Mouse (Mus musculus): ENCODE results near the gene Nbl1.

The Nbl1 gene

GRCm38 (mm10) chr4:139096201-139096600 lies 3.4 kb upstream of the Nbl1 start:
- DNase-seq, result no peak

GRCm38 (mm10) chr4:139095406-139095805 lies 2.6 kb upstream of the Nbl1 start:
- DNase-seq, result no peak

- no peak for DNase-seq
Measured at GRCm38 (mm10) chr4:139093196-139093530, 370 bp upstream of the Nbl1 start.

GRCm38 (mm10) chr4:139091478-139092355 lies 1.1 kb downstream of the Nbl1 start:
- DNase-seq, result no peak

- DNase-seq, result no peak
Measured at GRCm38 (mm10) chr4:139091066-139091465, 1.7 kb downstream of the Nbl1 start.

GRCm38 (mm10) chr4:139090303-139090940 lies 2.4 kb downstream of the Nbl1 start:
- DNase-seq, result no peak

- DNase-seq, result no peak
Measured at GRCm38 (mm10) chr4:139088982-139089671, 3.7 kb downstream of the Nbl1 start.

- DNase-seq, result no peak
Measured at GRCm38 (mm10) chr4:139086984-139087383, 5.8 kb downstream of the Nbl1 start.

GRCm38 (mm10) chr4:139086037-139086436 lies 6.8 kb downstream of the Nbl1 start:
- DNase-seq, result peak; percentile 84

- no peak for DNase-seq
Measured at GRCm38 (mm10) chr4:139085337-139085736, 7.5 kb downstream of the Nbl1 start.

- DNase-seq, result no peak
Measured at GRCm38 (mm10) chr4:139082790-139083564, 9.8 kb downstream of the Nbl1 start.

- no peak for DNase-seq
Measured at GRCm38 (mm10) chr4:139081270-139081931, 11.4 kb downstream of the Nbl1 start.

- DNase-seq, result no peak
Measured at GRCm38 (mm10) chr4:139080259-139080658, 12.5 kb downstream of the Nbl1 start.

- DNase-seq, result no peak
Measured at GRCm38 (mm10) chr4:139079439-139079838, 13.4 kb downstream of the Nbl1 start.

GRCm38 (mm10) chr4:139078726-139079125 lies 14.1 kb downstream of the Nbl1 start:
- DNase-seq, result no peak

- no peak for DNase-seq
Measured at GRCm38 (mm10) chr4:139078313-139078712, 14.5 kb downstream of the Nbl1 start.

- DNase-seq, result no peak
Measured at GRCm38 (mm10) chr4:139075915-139076314, 16.9 kb downstream of the Nbl1 start.

GRCm38 (mm10) chr4:139075041-139075711 lies 17.6 kb downstream of the Nbl1 start, which contains the start of gene Htr6:
Gene Htr6, minus strand, starts transcription at chr4:139075570.
- no peak for DNase-seq

GRCm38 (mm10) chr4:139074060-139074459 lies 18.7 kb downstream of the Nbl1 start:
- DNase-seq, result no peak

- no peak for DNase-seq
Measured at GRCm38 (mm10) chr4:139068287-139068686, 24.5 kb downstream of the Nbl1 start.

- DNase-seq, result no peak
Measured at GRCm38 (mm10) chr4:139064831-139065230, 28.0 kb downstream of the Nbl1 start.

GRCm38 (mm10) chr4:139059569-139059968 lies 33.2 kb downstream of the Nbl1 start:
- no peak for DNase-seq
